Mouse (Mus musculus) myocyte (in vitro differentiated cells): ENCODE data around the gene Ntsr1.

Source experiments
- CEBPB ChIP-seq: IDR thresholded peaks from 2 replicates; pipeline ENCODE4 v1.6.1; 2011; ENCODE audit warnings: mild to moderate bottlenecking, moderate library complexity; ENCODE audit not compliant: poor library complexity, insufficient read depth, severe bottlenecking
- E2F4 ChIP-seq: IDR thresholded peaks from one replicate; pipeline ENCODE4 v1.6.1; 2011; ENCODE audit warnings: mild to moderate bottlenecking, control low read depth, moderate library complexity; ENCODE audit not compliant: insufficient read depth
- MAX ChIP-seq: IDR thresholded peaks from one replicate; pipeline ENCODE4 v1.6.1; 2011; ENCODE audit warnings: low read depth, mild to moderate bottlenecking, control low read depth
- MYOD1 ChIP-seq, 3 experiments: IDR thresholded peaks; one replicate each; pipeline ENCODE4 v1.6.1; 2011; ENCODE audit warnings: control low read depth in 2 of 3, low read depth in 2 of 3, mild to moderate bottlenecking in 2 of 3, moderate library complexity in 1 of 3; ENCODE audit not compliant: insufficient read length in 2 of 3, control insufficient read depth in 1 of 3
- MYOG ChIP-seq, 3 experiments: IDR thresholded peaks; one replicate each; pipeline ENCODE4 v1.6.1; 2011; ENCODE audit warnings: control low read depth in 2 of 3, low read depth in 2 of 3, mild to moderate bottlenecking in 2 of 3; ENCODE audit not compliant: insufficient read length in 2 of 3, control insufficient read depth in 1 of 3, insufficient read depth in 1 of 3
- POLR2A ChIP-seq: IDR thresholded peaks from one replicate; pipeline ENCODE4 v1.6.1; 2011; ENCODE audit warnings: low read depth, mild to moderate bottlenecking, control low read depth, moderate library complexity; ENCODE audit not compliant: insufficient read length
- POLR2AphosphoS2 ChIP-seq: IDR thresholded peaks from one replicate; pipeline ENCODE4 v1.6.1; 2011; ENCODE audit warnings: low read depth, control low read depth; ENCODE audit not compliant: insufficient read length
- REST ChIP-seq: IDR thresholded peaks from one replicate; pipeline ENCODE4 v1.6.1; 2011; ENCODE audit warnings: mild to moderate bottlenecking, control low read depth, moderate library complexity; ENCODE audit not compliant: insufficient read depth, insufficient read length
- TCF12 ChIP-seq: IDR thresholded peaks from one replicate; pipeline ENCODE4 v1.6.1; 2011; ENCODE audit warnings: mild to moderate bottlenecking, control low read depth; ENCODE audit not compliant: poor library complexity, insufficient read depth, severe bottlenecking
- TCF3 ChIP-seq: IDR thresholded peaks from one replicate; pipeline ENCODE4 v1.6.1; 2011; ENCODE audit warnings: low read depth, control low read depth; ENCODE audit not compliant: insufficient read length
- USF1 ChIP-seq: IDR thresholded peaks from one replicate; pipeline ENCODE4 v1.6.1; 2011; ENCODE audit warnings: low read depth, mild to moderate bottlenecking, control low read depth, moderate library complexity

- TF ChIP-seq POLR2A (no peak), MYOG (IDR thresholded peaks at IDR 0.05; ENCODE audit: control insufficient read depth in 1 of 3, insufficient read depth in 1 of 3, insufficient read length in 2 of 3, low read depth in 2 of 3) (no peak), REST (no peak), TCF12 (no peak), MYOD1 (IDR thresholded peaks at IDR 0.05; ENCODE audit: control insufficient read depth in 1 of 3, insufficient read length in 2 of 3, low read depth in 2 of 3) (no peak), USF1 (no peak), E2F4 (no peak), MAX (no peak), CEBPB (no peak), TCF3 (no peak), POLR2AphosphoS2 (no peak)
These were observed 12.3 kb downstream of the Ntsr1 start for GRCm38 (mm10) chr2:180511875-180512661.
